Mouse (Mus musculus) forebrain, embryonic 12.5 days (tissue): ENCODE measurements around the gene Smg5. TPM values are rescaled to one million over a fixed set of nuclear protein-coding genes. Genes with fewer than 3 reads are reported as not detected.
"Not testable (repeated sequence)": the region's sequence is repeated elsewhere in the genome, so short reads cannot be mapped to it uniquely, and the experiment has no call there.

ENCODE experiments used
- ATAC-seq: fragments of 200-750 bp; cut with Nextera tagmentation; 2 replicates; pipeline ENCODE4 v1.8.0; 2017; ENCODE audit warnings: moderate TSS enrichment; ENCODE audit not compliant: low FRiP score
- H3K27ac ChIP-seq: fragments of 300-500 bp; sonication (generic); 2 replicates; pipeline ENCODE4 v1.5.1; 2016; ENCODE audit warnings: mild to moderate bottlenecking
- H3K27me3 ChIP-seq: fragments of 300-500 bp; sonication (generic); 2 replicates; pipeline ENCODE4 v1.6.1; 2016; ENCODE audit warnings: mild to moderate bottlenecking
- H3K36me3 ChIP-seq: fragments of 300-500 bp; sonication (generic); replicated peaks from 2 replicates; pipeline ENCODE4 v1.6.1; 2016; ENCODE audit warnings: mild to moderate bottlenecking
- H3K4me1 ChIP-seq: fragments of 300-500 bp; sonication (generic); 2 replicates; pipeline ENCODE4 v1.6.1; 2016
- H3K4me2 ChIP-seq: fragments of 300-500 bp; sonication (generic); 2 replicates; pipeline ENCODE4 v1.6.1; 2016; ENCODE audit warnings: mild to moderate bottlenecking, moderate library complexity
- H3K4me3 ChIP-seq: fragments of 300-500 bp; sonication (generic); replicated peaks from 2 replicates; pipeline ENCODE4 v1.5.1; 2016; ENCODE audit warnings: mild to moderate bottlenecking
- H3K9ac ChIP-seq: fragments of 300-500 bp; sonication (generic); 2 replicates; pipeline ENCODE4 v1.6.1; 2016; ENCODE audit warnings: mild to moderate bottlenecking
- H3K9me3 ChIP-seq: fragments of 300-500 bp; sonication (generic); 2 replicates; pipeline ENCODE4 v1.6.1; 2016
- WGBS: fragments of 180-500 bp; shearing (Covaris S2); methylation state at CpG from one replicate; pipeline ENCODE4 v1.1.7; 2016; 5-methylcytosine and 5-hydroxymethylcytosine counted together
- polyA plus RNA-seq: library from polyadenylated mRNA; unstranded; fragments of >200 nt; fragmentation: Nextera tagmentation; extraction: Ambion mirVana; gene quantifications from 2 replicates; pipeline ENCODE4 v1.2.1, GENCODE M21; 2016

The Smg5 gene
- 80.0 and 81.2 TPM in 2 replicates for polyA plus RNA-seq

GRCm38 (mm10) chr3:88336058-88337013 lies at the start of gene Smg5, which contains the start of gene Tmem79:
Gene Smg5, plus strand, starts transcription at chr3:88336260.
Gene Tmem79, minus strand, starts transcription at chr3:88336148.
- H3K27me3 ChIP-seq = no peaks in the 10 kb centered on the region
- H3K4me2 ChIP-seq = peak within 1 kb of the TSS; percentile 78
- H3K27ac ChIP-seq = peak within 1 kb of the TSS; percentile 94
- peak; percentile 95 for ATAC-seq
- H3K4me3 ChIP-seq = peak within 1 kb of the TSS; percentile 75
- 0 out of 2 replicates have a peak, but pooled peaks cover 4% of the 10 kb centered on the region for H3K36me3 ChIP-seq
- H3K9ac ChIP-seq = peak within 1 kb of the TSS; percentile 89
- no peaks in the 10 kb centered on the region for H3K9me3 ChIP-seq
- H3K4me1 ChIP-seq = peaks cover 27% of the 10 kb centered on the region
- 3% methylated on average over 55 of the region's 66 CpGs for WGBS

- no peak for ATAC-seq
- H3K27ac ChIP-seq = no peak within 1 kb of the TSS
- no peak within 1 kb of the TSS for H3K9ac ChIP-seq
- H3K9me3 ChIP-seq = no peaks in the 10 kb centered on the region
- no peaks in the 10 kb centered on the region for H3K4me1 ChIP-seq
- H3K4me2 ChIP-seq = no peak within 1 kb of the TSS
- no peaks in the 10 kb centered on the region for H3K27me3 ChIP-seq
- H3K4me3 ChIP-seq = no peak within 1 kb of the TSS
- H3K36me3 ChIP-seq = peaks cover 2% of the 10 kb centered on the region; the same call in 1 of the 2 replicates
- WGBS = 96% methylated on average over 4 of the region's 4 CpGs
Observed at GRCm38 (mm10) chr3:88287110-88287509, 49.0 kb upstream of the Smg5 start, which contains the start of gene Gm38392. Gene Gm38392, minus strand, starts transcription at chr3:88287210.

- not testable (repeated sequence) for H3K27ac ChIP-seq, H3K4me1 ChIP-seq
- 81% methylated on average over 9 of the region's 10 CpGs for WGBS
Observed at GRCm38 (mm10) chr3:88288133-88288713, 47.8 kb upstream of the Smg5 start.

GRCm38 (mm10) chr3:88291970-88292369 lies 44.1 kb upstream of the Smg5 start:
- Histone ChIP-seq H3K4me2 (no peak overlapping the region), H3K9me3 (no peaks in the 10 kb centered on the region)

More at GRCm38 (mm10) chr3:88288133-88288713, 47.8 kb upstream of the Smg5 start:
- not testable (repeated sequence) for ATAC-seq, H3K4me2 ChIP-seq, H3K9ac ChIP-seq, H3K27me3 ChIP-seq, H3K36me3 ChIP-seq, H3K4me3 ChIP-seq, H3K9me3 ChIP-seq

GRCm38 (mm10) chr3:88295272-88295671 lies 40.8 kb upstream of the Smg5 start:
- H3K4me3 ChIP-seq = not testable (repeated sequence)

More at GRCm38 (mm10) chr3:88291970-88292369, 44.1 kb upstream of the Smg5 start:
- no peak for ATAC-seq
- H3K27ac ChIP-seq = no peak overlapping the region
- WGBS = 44% methylated on average over 4 of the region's 4 CpGs
- H3K36me3 ChIP-seq = no peaks in the 10 kb centered on the region
- H3K9ac ChIP-seq = no peak overlapping the region
- no peaks in the 10 kb centered on the region for H3K27me3 ChIP-seq
- 0 out of 2 replicates have a peak, but pooled peaks cover 4% of the 10 kb centered on the region for H3K4me1 ChIP-seq
- no peak overlapping the region for H3K4me3 ChIP-seq

GRCm38 (mm10) chr3:88296110-88296560 lies 39.9 kb upstream of the Smg5 start:
- Histone ChIP-seq H3K4me3 (peak overlapping the region; percentile 78), H3K9me3 (no peaks in the 10 kb centered on the region), H3K27ac (peak overlapping the region; percentile 90), H3K9ac (peak overlapping the region; percentile 61), H3K4me2 (peak overlapping the region; percentile 85), H3K36me3 (peaks cover 21% of the 10 kb centered on the region), H3K4me1 (peaks cover 18% of the 10 kb centered on the region), H3K27me3 (no peaks in the 10 kb centered on the region)
- WGBS = under 1% methylated on average over 12 of the region's 12 CpGs
- peak; percentile 43 for ATAC-seq

More at GRCm38 (mm10) chr3:88295272-88295671, 40.8 kb upstream of the Smg5 start:
- H3K27me3 ChIP-seq, ATAC-seq, H3K9ac ChIP-seq, H3K27ac ChIP-seq, H3K9me3 ChIP-seq: not testable (repeated sequence)
- H3K4me1 ChIP-seq = peaks cover 18% of the 10 kb centered on the region
- H3K4me2 ChIP-seq = peak overlapping the region; percentile 85; the same call in 1 of the 2 replicates
- WGBS = 91% methylated on average over 1 of the region's 1 CpGs
- peaks cover 13% of the 10 kb centered on the region for H3K36me3 ChIP-seq

- H3K4me2 ChIP-seq = peak within 1 kb of the TSS; percentile 85
- under 1% methylated on average over 44 of the region's 44 CpGs for WGBS
- peak; percentile 99 for ATAC-seq
- no peaks in the 10 kb centered on the region for H3K9me3 ChIP-seq
- peaks cover 18% of the 10 kb centered on the region for H3K4me1 ChIP-seq
- H3K9ac ChIP-seq = peak within 1 kb of the TSS; percentile 88
- H3K27me3 ChIP-seq = no peaks in the 10 kb centered on the region
- H3K4me3 ChIP-seq = peak within 1 kb of the TSS; percentile 78
- H3K27ac ChIP-seq = peak within 1 kb of the TSS; percentile 94
- peaks cover 27% of the 10 kb centered on the region for H3K36me3 ChIP-seq
Observed at GRCm38 (mm10) chr3:88296561-88297318, 39.3 kb upstream of the Smg5 start, which contains the start of the genes Tsacc and Cct3. Gene Tsacc, minus strand, starts transcription at chr3:88296999. Gene Cct3, plus strand, starts transcription at chr3:88297116.

GRCm38 (mm10) chr3:88297321-88297851 lies 38.7 kb upstream of the Smg5 start:
- no peak for ATAC-seq
- peak overlapping the region; percentile 85 for H3K4me2 ChIP-seq
- peak overlapping the region; percentile 94 for H3K27ac ChIP-seq
- H3K9me3 ChIP-seq = no peaks in the 10 kb centered on the region
- H3K4me3 ChIP-seq = peak overlapping the region; percentile 78
- H3K9ac ChIP-seq = peak overlapping the region; percentile 88
- H3K4me1 ChIP-seq = peaks cover 18% of the 10 kb centered on the region
- peaks cover 33% of the 10 kb centered on the region for H3K36me3 ChIP-seq
- WGBS = under 1% methylated on average over 30 of the region's 30 CpGs
- no peaks in the 10 kb centered on the region for H3K27me3 ChIP-seq

- H3K27ac ChIP-seq = no peak overlapping the region
- H3K4me3 ChIP-seq = no peak overlapping the region
- H3K9ac ChIP-seq = no peak overlapping the region
- ATAC-seq = no peak
- no peak overlapping the region for H3K4me2 ChIP-seq
- peaks cover 18% of the 10 kb centered on the region for H3K4me1 ChIP-seq
- peaks cover 49% of the 10 kb centered on the region for H3K36me3 ChIP-seq
- H3K9me3 ChIP-seq = no peaks in the 10 kb centered on the region
- WGBS = 95% methylated on average over 1 of the region's 1 CpGs
- H3K27me3 ChIP-seq = no peaks in the 10 kb centered on the region
Observed at GRCm38 (mm10) chr3:88299172-88299571, 36.9 kb upstream of the Smg5 start.

GRCm38 (mm10) chr3:88324951-88325405 lies 11.1 kb upstream of the Smg5 start, which contains the start of gene Glmp:
Gene Glmp, plus strand, starts transcription at chr3:88325023.
- H3K4me2 ChIP-seq = peak within 1 kb of the TSS; percentile 76
- peak; percentile 86 for ATAC-seq
- H3K27me3 ChIP-seq = no peaks in the 10 kb centered on the region
- H3K4me1 ChIP-seq = peaks cover 17% of the 10 kb centered on the region
- peaks cover 65% of the 10 kb centered on the region for H3K36me3 ChIP-seq
- H3K4me3 ChIP-seq = peak within 1 kb of the TSS; percentile 67
- H3K9ac ChIP-seq = peak within 1 kb of the TSS; percentile 76
- WGBS = 3% methylated on average over 10 of the region's 10 CpGs
- H3K9me3 ChIP-seq = no peaks in the 10 kb centered on the region
- H3K27ac ChIP-seq = peak within 1 kb of the TSS; percentile 31

- Histone ChIP-seq H3K4me2 (no peak overlapping the region), H3K4me1 (peaks cover 17% of the 10 kb centered on the region), H3K9ac (no peak overlapping the region), H3K4me3 (no peak overlapping the region), H3K27ac (no peak overlapping the region), H3K36me3 (peaks cover 26% of the 10 kb centered on the region), H3K9me3 (no peaks in the 10 kb centered on the region), H3K27me3 (no peaks in the 10 kb centered on the region)
- WGBS = 80% methylated on average over 5 of the region's 5 CpGs
- ATAC-seq = no peak
Observed at GRCm38 (mm10) chr3:88328956-88329355, 7.1 kb upstream of the Smg5 start.
